Mouse (Mus musculus): Measurements from ENCODE around the gene Cd302.

The Cd302 gene

DNA sequence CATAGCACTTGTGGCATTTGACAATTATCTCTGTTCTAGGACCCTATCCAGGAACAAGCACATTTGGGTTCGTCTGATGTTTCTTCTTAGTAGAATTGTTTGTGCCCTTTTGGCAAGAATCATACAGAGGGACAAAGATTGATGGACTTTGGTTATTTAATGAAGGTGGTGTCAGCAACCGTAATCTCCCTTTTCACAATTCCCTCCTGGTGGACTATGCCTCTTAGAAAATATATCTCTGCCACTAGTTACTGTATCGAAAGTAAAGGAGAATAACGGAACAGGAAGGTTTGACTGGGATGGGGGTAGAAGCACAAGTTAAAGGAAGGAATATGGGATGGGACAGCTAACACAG is at the start of gene Cd302:
Cd302 (minus strand) TSS at position 22 of the 355 bp plus-strand sequence.
- DNase-seq: no peak

DNA sequence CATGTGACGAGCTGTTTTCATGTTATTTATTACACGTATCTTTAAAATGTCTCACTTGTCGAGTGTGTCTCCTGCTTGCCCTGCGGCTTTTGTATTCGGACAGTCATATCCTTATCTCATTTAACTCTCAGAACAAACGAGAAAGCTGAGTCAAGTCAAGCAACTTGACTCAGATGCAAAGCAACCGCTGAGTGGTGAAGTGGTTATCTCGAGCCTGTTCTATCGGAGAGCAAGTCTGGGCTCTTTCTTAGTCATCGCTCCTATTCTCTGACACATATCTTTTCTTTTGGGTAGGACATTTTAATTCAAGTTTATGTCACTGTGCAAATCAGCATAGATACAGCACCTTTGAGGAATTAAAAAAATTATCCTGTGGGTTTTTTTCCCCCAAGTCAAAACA is 44.4 kb upstream of the Cd302 start:
- DNase-seq: no peak

DNA sequence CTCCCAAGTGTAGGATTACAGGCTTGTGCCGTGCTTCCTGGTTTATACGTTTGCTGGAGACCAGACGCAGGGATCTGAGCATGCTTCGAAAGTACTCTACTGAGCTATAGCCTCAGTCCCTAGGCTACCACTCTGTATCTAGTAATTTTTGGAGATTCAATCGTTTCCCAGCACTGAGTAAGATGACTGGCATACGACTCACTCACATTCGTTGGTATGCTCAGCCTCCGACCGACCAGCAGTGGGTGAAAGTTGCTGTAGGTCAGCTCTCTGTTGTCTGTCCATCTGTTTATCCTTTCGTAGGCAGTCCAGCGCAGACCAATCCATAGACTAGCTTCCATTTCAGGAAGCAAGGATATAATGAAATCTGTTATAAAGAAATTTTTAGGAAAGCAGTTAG is 43.3 kb upstream of the Cd302 start:
- DNase-seq: no peak

DNA sequence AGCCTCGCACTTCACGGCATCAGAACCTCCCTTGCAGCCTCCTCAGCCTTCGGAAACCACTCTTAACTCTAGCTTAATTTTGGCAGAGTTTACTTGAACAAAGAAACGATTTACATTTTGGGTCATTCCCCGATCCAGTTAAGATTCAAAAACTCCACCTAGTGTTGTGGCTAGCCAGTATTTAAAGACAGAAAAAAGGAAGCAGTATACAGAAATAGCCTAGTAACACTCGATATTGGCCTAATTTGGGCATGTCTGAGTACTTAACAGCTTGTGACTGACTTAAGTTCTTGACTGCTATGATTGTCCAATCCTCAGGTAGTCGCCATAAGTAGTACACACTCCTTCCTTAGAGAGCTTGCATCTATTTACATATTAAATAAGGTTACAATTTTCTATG is 42.7 kb upstream of the Cd302 start:
- DNase-seq: no peak

DNA sequence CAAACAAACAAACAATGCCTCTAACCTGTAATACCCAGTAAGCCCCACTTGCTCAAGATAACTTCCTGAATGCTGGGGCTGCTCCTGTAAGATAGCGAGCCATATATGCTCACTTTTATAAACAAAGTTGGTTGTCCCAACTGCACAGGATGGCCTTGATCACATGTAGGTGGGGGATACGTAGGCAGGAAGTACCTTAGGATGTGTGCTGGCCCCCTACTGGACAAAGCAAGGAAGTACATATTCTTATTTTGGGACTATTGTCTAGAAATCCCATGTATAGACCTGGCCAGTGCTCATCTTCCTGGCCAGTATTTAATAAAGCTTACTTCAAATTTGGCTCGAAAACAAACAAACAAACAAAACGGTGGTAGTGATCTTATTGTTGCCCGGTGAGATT is 39.1 kb upstream of the Cd302 start:
- DNase-seq: peak; percentile 8

DNA sequence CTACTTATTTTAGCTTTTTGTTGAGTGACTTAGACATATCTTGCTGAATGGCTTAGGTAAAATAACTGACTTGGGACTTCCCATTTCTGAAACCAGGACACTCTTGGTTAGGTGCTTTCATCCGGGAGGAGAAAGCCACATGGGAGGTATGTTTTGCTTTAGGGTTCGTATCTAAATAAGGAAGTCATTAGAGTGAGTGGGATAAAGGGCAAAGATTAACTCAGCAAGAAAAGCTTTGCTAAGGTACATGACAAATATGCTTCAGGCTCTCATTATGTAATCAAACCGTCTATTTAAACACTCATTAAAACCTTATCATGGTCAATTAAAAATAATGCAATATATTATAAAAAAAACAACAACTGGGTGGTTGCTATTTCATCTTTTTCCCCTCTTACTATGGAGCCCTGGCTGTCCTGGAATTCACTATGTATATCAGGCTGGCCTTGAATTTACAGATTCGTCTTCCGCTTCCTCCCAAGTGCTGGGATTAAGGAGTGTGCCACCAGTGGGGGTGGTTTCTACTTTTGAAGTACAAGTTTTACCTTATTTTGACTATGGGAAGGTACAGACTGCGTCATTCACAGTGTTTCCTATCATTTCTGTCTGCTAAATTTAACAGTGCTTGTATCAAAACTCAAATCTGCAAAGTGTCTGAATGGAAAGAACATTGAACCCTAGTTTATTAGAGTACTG is 37.9 kb upstream of the Cd302 start:
- DNase-seq: no peak

DNA sequence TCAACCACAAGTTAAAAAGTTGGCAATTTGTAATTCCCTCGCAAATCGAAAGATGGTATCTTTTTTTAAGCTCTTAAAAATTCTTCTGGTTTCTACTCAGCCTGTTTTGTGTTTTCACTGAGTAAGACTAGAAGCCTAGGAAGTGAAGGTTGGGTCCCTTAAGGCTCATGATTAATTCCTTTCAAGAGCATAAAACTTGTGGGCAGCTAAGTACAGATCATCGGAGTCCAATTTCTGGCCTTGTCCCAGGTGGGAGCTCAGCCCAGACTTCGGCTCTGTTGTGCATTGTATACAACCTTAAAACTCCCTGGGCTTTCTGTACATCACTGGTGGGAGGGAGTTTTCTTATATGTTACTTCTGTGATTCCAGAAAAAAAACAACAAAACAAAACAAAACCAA is 19.5 kb upstream of the Cd302 start:
- no peak for DNase-seq

DNA sequence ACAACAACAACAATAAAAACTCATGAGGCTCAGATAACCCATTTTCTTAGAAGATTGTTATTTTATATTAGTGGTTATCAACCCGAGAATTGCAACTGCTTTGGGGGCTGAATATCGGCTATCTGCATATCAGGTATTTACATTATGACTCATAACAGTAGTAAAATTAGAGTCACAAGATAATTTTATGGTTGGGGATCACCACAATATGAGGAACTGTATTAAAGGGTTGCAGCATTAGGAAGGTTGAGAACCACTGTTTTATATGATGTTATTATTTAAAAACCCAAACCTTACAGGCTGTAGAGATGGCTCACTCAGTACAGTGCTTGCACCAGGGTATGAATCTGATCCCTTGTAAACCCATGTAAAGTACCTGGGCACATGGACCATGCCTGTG is 15.0 kb upstream of the Cd302 start:
- no peak for DNase-seq

DNA sequence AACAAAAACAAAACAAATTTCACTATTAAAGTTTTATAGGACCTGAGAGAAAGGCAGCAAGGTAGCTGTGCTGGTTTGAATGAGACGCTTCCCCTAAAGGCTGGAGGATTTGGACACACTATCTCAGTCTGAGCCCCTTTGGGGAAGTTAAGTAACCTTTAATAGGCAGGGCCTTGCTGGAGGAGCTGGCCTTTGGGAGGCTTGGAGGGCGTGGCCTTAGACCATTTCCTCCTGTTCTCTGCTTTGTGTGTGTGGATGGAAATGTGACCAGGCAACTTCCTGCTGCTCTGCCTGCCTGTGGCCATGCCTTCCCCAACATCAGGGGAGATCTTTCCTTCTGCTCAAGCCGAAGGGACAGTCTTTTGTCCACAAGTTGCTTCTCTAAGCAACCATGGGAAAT is 14.0 kb upstream of the Cd302 start:
- DNase-seq: peak; percentile 63

DNA sequence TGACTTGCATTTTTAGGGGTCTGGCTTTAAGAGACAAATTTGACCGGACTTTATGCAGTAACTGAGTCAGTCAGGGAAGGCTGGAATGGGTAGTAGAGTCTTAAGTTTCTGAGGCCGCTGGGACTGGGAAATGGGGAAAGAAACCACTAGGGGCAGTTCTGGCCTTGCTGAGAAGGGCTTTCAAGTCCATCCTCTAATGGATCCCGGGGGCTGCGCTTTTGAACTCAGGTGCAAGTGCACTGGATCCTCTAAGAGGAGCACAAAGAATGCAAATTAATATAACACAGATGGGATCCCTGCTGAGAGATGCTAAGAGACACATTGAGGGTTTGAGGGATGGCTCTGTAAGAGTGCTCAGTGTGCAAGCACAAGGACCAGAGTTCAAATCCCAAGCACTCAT is 7.1 kb upstream of the Cd302 start:
- no peak for DNase-seq

DNA sequence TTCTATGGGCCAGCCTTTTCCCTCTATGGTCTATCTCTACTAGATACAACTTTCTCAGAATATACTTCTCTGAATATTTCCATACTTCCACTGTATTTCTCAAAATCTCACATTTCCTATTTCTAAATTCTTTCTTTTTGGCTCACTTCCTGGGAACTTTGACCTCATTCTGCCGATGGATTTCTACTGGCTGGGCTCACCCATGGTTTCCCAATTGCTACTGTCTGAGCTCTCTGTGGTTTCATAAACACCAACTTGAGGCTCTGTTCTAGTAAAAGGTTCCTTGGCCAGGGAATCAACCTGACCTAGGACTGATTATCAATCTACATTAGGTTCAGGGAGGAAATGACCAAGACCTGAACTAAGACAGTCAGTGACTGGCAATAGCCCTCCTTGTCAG is 5.2 kb upstream of the Cd302 start:
- DNase-seq: peak; percentile 54

DNA sequence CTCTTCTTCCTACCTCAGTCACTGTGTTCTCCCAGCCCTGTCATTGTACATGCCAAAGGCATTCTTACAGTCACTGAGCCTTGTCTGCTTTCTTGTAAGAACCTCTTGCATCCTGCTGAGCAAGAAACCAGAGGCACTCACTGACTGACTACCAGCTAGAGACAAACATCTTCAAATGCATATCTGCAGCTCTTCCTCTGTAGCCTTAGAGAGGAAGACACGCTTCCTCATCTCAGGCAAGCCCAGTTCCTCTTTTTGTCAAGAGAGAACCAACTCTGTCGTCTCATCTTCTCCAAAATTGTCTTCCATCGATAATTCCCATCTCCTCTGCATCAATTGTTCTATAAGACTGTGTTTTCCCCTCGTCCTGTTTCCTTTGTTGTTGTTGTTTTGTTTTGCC is 4.3 kb upstream of the Cd302 start:
- peak; percentile 43 for DNase-seq

DNA sequence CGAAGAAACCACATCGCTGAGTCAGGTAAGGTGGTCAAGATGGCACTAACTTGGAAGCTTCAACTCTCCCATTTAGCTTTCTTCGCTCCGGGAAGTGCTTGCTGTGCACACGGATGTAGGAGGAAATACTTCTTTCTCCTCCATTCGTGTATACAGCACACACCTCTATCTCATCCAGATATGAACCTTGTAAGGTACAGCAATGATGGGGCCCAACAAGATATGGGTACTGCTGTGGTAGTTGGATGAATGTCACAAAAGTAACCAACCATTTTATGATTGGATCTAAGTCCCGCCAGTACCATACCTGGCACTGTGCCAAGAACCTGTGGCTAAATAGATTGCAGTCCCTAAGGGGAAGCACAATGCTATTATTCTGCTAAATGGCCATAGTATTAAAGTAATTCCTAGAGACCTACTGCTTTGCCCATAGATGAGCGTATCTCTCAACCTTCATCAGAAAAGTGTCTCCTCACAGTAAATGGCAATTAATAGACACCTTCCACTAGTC is 874 bp upstream of the Cd302 start:
- DNase-seq: peak; percentile 17

DNA sequence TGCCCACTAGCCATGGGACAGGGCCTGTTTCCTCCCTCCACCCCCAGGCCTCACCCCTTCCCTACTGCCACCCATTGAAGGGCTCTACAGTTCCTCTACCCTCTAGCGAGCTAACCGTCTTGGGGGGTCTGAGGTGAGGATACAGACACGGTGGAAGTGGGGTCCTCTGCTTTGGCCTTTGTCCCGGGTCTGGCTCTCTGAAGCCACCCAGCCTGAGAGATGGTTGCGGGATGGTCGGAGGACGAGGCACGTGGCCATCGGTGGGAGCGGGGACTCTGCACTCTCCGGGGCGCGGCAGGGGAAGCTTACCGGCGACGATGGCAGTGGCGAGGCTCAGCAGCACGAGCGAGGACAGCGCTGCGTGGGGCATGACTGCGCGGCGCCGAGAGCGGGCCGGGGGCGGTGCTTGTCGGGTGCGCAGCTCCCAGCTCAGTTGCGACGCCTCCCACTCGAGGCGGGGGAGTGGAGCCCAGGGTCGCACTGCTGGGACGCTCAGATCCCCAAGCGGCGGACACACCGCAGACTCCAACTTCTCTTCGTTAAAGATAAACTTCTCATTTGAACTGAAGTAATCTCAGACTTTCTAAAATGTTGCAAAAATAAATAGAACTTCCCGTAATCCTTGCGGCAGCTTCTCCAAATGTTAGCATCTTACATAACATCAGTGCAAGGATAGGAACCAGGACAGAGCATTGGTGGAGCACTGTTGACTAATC is 379 bp downstream of the Cd302 start:
- DNase-seq: peak; percentile 79

DNA sequence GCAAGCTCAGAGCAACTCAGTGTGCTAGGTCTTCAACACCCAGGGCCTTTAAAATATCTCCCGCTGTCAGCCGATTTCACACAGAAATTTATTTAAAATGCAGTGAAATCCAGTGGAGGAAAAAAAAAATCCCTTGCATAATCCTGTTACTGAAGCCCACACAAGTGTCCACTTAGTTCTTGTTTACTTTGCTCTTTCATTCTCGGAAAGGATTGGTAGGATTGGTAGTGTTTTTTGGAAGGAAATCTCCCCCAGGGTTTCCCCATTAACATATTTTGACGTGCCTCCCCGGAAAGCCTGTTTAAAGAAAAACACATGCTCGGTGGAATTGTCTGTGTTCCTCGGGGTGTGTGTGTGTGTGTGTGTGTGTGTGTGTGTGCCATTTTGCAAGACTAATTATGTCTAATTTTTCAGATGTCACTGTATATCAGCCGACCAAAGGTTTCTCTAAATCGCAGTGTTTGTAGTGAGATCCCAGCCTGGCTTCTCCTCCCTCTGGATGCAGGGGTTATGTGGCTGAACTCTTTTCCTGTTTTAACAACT is 1.0 kb downstream of the Cd302 start:
- peak; percentile 32 for DNase-seq

DNA sequence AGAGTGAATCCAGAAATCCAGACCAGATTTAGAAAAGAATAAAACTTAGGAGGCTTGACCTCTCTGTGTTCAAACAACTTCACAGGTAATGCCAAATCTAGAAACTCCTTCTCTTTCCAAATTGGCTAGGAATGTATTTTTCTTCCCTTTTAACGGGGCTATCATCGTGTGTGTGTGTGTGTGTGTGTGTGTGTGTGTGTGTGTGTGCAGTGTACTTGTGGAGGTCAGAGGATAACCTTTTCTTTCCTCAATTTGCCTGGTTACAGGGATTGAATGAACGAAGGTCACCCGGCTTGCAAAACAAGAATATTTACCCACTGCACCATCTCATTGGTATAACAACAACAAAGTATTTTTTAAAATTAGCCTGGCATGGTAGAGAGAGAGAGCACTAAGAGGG is 1.7 kb downstream of the Cd302 start:
- no peak for DNase-seq

DNA sequence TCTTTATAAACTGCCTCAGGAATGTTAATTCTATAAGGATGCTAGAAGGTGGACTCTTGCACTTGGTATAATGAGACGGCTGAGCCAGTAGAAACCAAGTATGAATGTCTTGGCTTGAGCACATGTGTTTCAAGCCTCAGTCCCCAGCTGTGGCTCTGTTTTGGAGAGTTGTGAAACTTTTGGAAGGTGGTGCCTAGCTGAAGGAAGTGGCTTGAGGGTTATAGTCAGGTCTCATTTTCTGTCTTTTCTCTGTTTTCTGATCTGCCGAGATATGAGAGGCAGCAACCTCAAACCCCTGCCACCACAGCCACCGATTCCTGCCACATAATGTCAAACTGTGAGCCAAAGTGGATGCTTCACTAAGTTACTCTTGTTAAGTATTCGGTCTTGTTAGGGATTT is 5.7 kb downstream of the Cd302 start:
- no peak for DNase-seq

DNA sequence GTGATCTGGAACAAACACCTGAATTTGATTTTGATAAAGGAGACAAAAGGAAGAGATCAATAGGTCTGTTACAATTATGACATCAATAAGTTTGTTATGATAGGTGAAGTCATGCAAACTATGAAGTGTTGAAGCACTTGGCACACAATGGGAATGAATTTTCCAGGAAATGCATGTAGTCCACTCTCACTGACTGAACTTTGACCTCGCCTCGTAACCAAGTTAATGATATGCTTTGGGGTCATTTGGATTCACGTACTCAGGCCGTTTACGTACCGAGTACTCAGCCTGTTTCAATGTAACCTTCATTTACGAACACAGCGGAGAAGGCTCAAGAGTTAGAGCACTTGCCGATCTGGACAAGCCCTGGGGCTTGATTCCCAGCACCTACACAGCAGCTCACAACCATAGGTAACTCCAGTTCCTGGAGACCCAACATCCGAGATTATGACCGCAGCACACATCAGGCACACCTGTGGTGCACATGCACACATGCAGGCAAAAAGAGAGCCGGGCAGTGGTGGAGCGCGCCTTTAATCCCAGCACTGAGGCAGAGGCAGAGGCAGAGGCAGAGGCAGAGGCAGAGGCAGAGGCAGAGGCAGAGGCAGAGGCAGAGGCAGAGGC is 14.3 kb downstream of the Cd302 start:
- DNase-seq: no peak

DNA sequence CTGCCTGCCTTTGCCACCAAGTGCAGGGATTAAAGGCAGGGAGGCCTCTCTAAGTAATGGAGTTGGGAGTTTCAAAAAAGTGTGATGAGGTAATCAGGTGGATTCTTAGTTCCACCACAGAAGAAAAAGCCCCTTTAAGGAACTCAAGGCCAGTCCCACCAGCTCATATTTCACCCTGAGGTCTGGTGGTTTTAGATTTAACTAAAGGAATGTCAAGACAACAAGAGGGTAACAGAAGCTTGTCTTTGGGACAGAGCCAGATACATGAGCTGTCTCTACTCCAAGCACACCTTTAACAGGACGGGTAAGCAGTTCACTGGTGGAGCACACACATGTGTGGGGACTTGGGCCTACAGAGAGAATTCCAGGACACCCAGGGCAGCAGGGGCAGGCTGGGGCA is 16.7 kb downstream of the Cd302 start:
- DNase-seq: no peak

DNA sequence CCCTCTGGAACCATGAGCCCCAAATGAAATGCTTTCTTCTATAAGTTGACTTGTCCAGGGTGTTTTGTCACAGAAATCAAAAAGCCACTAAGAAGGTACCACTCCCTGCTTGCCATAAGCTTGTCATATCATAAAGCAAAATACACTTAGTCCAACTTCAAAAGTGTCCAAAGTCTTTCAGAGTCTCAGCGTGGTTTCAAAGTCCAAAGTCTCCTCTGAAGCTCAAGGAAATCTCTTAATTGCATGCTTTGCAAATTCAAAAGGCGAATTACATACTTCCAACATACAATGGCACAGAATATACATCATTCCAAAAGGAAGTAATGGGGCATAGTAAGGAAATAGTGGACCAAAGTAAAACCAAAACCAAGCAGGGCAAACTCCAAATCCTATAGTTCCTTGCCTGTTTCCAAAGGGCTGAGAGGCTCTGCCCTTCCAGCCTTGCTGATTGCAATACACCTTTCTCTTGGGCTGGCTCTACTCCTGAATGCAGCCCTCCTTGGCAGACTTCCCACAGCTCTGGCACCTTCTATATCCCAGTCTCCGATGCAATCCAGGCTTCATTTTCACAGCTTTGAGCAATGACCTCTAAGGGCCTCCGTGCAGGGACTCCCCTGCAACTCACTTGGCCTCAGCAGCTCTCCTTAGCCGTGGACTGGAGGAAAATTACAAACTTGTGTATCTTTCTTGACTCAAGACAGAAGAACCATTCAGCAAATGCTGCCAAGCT is 23.5 kb downstream of the Cd302 start:
- DNase-seq: no peak

DNA sequence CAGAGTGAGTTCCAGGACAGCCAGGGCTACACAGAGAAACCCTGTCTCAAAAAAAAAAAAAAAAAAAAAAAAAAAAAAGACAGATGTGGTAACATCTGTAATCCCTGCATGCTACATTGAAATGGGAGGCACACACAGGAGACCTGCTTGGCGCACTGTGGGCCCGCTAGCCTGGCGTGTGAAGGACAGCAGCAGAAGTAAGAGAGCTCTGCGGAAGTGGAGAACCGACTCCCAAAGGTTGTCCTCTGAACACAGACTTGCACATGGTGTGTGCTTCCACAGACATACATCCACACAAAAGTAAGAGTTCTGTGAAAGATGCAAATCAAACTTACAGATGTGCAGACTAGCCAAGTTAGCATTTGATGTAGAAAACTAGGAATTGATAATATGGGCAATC is 25.1 kb downstream of the Cd302 start:
- DNase-seq: no peak

DNA sequence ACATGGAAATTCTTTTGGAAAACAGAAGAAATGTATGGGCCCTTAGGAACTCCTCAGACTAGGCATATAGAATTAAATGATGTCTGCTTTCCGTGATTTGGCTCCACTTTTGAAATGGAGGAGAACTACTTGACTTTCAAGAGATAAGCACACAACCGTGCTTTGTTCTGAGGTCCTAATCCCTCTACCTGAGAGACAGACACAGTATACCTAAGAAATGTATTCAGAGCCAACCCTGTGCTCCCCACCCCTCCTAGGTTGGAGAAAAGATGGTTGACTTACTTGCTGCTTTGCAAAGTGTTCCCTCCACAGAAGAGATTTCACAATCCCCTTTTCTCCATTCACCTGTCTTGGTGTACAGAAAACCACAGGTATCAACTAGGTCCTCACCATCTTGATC is 27.5 kb downstream of the Cd302 start:
- no peak for DNase-seq

DNA sequence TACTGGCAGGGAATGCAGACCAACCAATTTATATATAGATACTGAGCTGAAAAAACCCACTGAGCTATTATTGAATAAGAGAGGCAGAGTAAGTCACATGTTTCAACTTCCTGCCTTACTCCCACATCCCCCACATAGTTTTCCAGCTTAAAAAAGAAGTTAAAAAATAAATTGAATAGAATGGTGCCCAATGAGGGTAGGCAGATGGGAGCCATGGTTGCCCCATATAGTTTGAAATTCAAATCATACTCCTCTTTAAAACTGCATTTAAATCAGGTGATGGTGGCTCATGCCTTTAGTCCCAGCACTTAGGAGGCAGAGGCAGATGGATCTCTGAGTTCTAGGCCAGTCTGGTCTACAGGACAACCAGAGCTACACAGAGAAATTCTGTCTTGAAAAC is 30.8 kb downstream of the Cd302 start:
- no peak for DNase-seq

Data from lung, postnatal 36 days (tissue).